Mouse (Mus musculus) neural tube, embryonic 13.5 days (tissue): ENCODE results near the gene Park7. TPM values are rescaled to one million over a fixed set of nuclear protein-coding genes. Genes with fewer than 3 reads are reported as not detected.

Experiments
- ATAC-seq: fragments of 200-750 bp; cut with Nextera tagmentation; 2 replicates; pipeline ENCODE4 v1.8.0; 2017; ENCODE audit warnings: low read depth, mild to moderate bottlenecking, moderate TSS enrichment, moderate library complexity
- H3K27ac ChIP-seq: fragments of 300-500 bp; sonication (generic); replicated peaks from 2 replicates; pipeline ENCODE4 v1.5.1; 2015; ENCODE audit warnings: moderate library complexity, mild to moderate bottlenecking, inconsistent platforms
- H3K27me3 ChIP-seq: fragments of 300-500 bp; sonication (generic); 2 replicates; pipeline ENCODE4 v1.6.1; 2015; ENCODE audit warnings: mild to moderate bottlenecking, inconsistent platforms
- H3K36me3 ChIP-seq: fragments of 300-500 bp; sonication (generic); 2 replicates; pipeline ENCODE4 v1.6.1; 2015; ENCODE audit warnings: mild to moderate bottlenecking, inconsistent platforms
- H3K4me1 ChIP-seq: fragments of 300-500 bp; sonication (generic); replicated peaks from 2 replicates; pipeline ENCODE4 v1.6.1; 2015; ENCODE audit warnings: inconsistent platforms
- H3K4me2 ChIP-seq: fragments of 300-500 bp; sonication (generic); 2 replicates; pipeline ENCODE4 v1.6.1; 2015; ENCODE audit warnings: inconsistent platforms, mild to moderate bottlenecking, moderate library complexity
- H3K4me3 ChIP-seq: fragments of 300-500 bp; sonication (generic); 2 replicates; pipeline ENCODE4 v1.5.1; 2015; ENCODE audit warnings: mild to moderate bottlenecking, inconsistent platforms
- H3K9ac ChIP-seq: fragments of 300-500 bp; sonication (generic); 2 replicates; pipeline ENCODE4 v1.6.1; 2015; ENCODE audit warnings: moderate library complexity, mild to moderate bottlenecking, inconsistent platforms
- H3K9me3 ChIP-seq: fragments of 300-500 bp; sonication (generic); 2 replicates; pipeline ENCODE4 v1.6.1; 2016; ENCODE audit warnings: inconsistent platforms
- WGBS: fragments of 180-500 bp; shearing (Covaris S2); methylation state at CpG from one replicate; pipeline ENCODE4 v1.1.7; 2015; 5-methylcytosine and 5-hydroxymethylcytosine counted together
- polyA plus RNA-seq: library from polyadenylated mRNA; unstranded; fragments of >200 nt; fragmentation: Nextera tagmentation; extraction: Ambion mirVana; gene quantifications from 2 replicates; pipeline ENCODE4 v1.2.1, GENCODE M21; 2015

The Park7 gene
- polyA plus RNA-seq, 1 experiment from 2014 or later: 369 TPM

GRCm38 (mm10) chr4:150853680-150854461 is 60.4 kb downstream of the Park7 start, which contains the start of gene Errfi1:
Errfi1 (plus strand) TSS chr4:150853919.
- Histone ChIP-seq H3K27me3 (0 out of 2 replicates have a peak, but pooled peaks cover 3% of the 10 kb centered on the region), H3K9me3 (no peaks in the 10 kb centered on the region), H3K9ac (peak within 1 kb of the TSS; percentile 71), H3K4me3 (peak within 1 kb of the TSS; percentile 80), H3K4me2 (peak within 1 kb of the TSS; percentile 65), H3K36me3 (no peaks in the 10 kb centered on the region), H3K27ac (peak within 1 kb of the TSS; percentile 99), H3K4me1 (peaks cover 44% of the 10 kb centered on the region)
- 41% methylated on average over 13 of the region's 13 CpGs for WGBS
- peak; percentile 29 for ATAC-seq

- H3K9ac ChIP-seq: no peak overlapping the region
- H3K27ac ChIP-seq: no peak overlapping the region
- H3K27me3 ChIP-seq: 0 out of 2 replicates have a peak, but pooled peaks cover 3% of the 10 kb centered on the region
- H3K4me2 ChIP-seq: no peak overlapping the region
- ATAC-seq: no peak
- H3K4me3 ChIP-seq: no peak overlapping the region
- 69% methylated on average over 4 of the region's 4 CpGs for WGBS
- no peaks in the 10 kb centered on the region for H3K36me3 ChIP-seq
- H3K9me3 ChIP-seq: no peaks in the 10 kb centered on the region
- peaks cover 40% of the 10 kb centered on the region for H3K4me1 ChIP-seq
These were observed 61.8 kb downstream of the Park7 start for GRCm38 (mm10) chr4:150852479-150852878.

GRCm38 (mm10) chr4:150852045-150852444 is 62.2 kb downstream of the Park7 start:
- Histone ChIP-seq H3K4me2 (no peak overlapping the region), H3K9me3 (no peaks in the 10 kb centered on the region), H3K27me3 (0 out of 2 replicates have a peak, but pooled peaks cover 3% of the 10 kb centered on the region), H3K4me3 (no peak overlapping the region), H3K4me1 (peaks cover 35% of the 10 kb centered on the region), H3K27ac (no peak overlapping the region), H3K9ac (no peak overlapping the region), H3K36me3 (no peaks in the 10 kb centered on the region)
- WGBS: 63% methylated on average over 8 of the region's 8 CpGs
- no peak for ATAC-seq

GRCm38 (mm10) chr4:150850893-150851292 is 63.3 kb downstream of the Park7 start:
- 0 out of 2 replicates have a peak, but pooled peaks cover 3% of the 10 kb centered on the region for H3K27me3 ChIP-seq
- peaks cover 36% of the 10 kb centered on the region for H3K4me1 ChIP-seq
- 89% methylated on average over 4 of the region's 4 CpGs for WGBS
- H3K4me3 ChIP-seq: no peak overlapping the region
- H3K9ac ChIP-seq: no peak overlapping the region
- no peak for ATAC-seq
- no peak overlapping the region for H3K4me2 ChIP-seq
- H3K36me3 ChIP-seq: no peaks in the 10 kb centered on the region
- H3K9me3 ChIP-seq: no peaks in the 10 kb centered on the region
- no peak overlapping the region for H3K27ac ChIP-seq

GRCm38 (mm10) chr4:150849964-150850363 is 64.3 kb downstream of the Park7 start:
- Histone ChIP-seq H3K4me1 (peaks cover 38% of the 10 kb centered on the region), H3K27ac (no peak overlapping the region), H3K4me3 (no peak overlapping the region), H3K27me3 (0 out of 2 replicates have a peak, but pooled peaks cover 3% of the 10 kb centered on the region), H3K9ac (no peak overlapping the region), H3K36me3 (no peaks in the 10 kb centered on the region), H3K4me2 (no peak overlapping the region), H3K9me3 (no peaks in the 10 kb centered on the region)
- no peak for ATAC-seq
- 61% methylated on average over 10 of the region's 10 CpGs for WGBS

Other genes with a start within 250 kb of the Park7 start
- gene Errfi1, start 60.5 kb downstream of the Park7 start, polyA plus RNA-seq: 57.9 and 60.4 TPM in 2 replicates
- 0.29 and 0.50 TPM in 2 replicates for gene Tnfrsf9, start 125 bp upstream of the Park7 start, polyA plus RNA-seq
- 0.81 and 1.3 TPM in 2 replicates for gene Uts2, start 82.7 kb upstream of the Park7 start, polyA plus RNA-seq
- gene Per3, start 130.2 kb upstream of the Park7 start, polyA plus RNA-seq: 3.7 and 3.9 TPM in 2 replicates
- 55.6 and 69.1 TPM in 2 replicates for gene Vamp3, start 143.5 kb upstream of the Park7 start, polyA plus RNA-seq
- 0.36 TPM in 1 of 2 replicates, not detected in the other for gene Gm13090, start 175.1 kb upstream of the Park7 start, polyA plus RNA-seq